Mouse (Mus musculus) kidney, postnatal 0 days (tissue): ENCODE measurements around the gene Pde4d. TPM values are rescaled to one million over a fixed set of nuclear protein-coding genes. Genes with fewer than 3 reads are reported as not detected.

ENCODE experiments used
- ATAC-seq: fragments of 200-750 bp; cut with Nextera tagmentation; replicated peaks from 2 replicates; pipeline ENCODE4 v1.8.0; 2017; ENCODE audit warnings: low read depth, moderate number of reproducible peaks, moderate TSS enrichment, moderate library complexity; ENCODE audit not compliant: low FRiP score
- DNase-seq: peaks from one replicate; pipeline ENCODE4 v3.0.0-alpha.2; 2016; ENCODE audit warnings: low spot score
- H3K27ac ChIP-seq: fragments of 300-500 bp; sonication (generic); 2 replicates; pipeline ENCODE4 v1.5.1; 2014; ENCODE audit warnings: mild to moderate bottlenecking
- H3K27me3 ChIP-seq: fragments of 300-500 bp; sonication (generic); 2 replicates; pipeline ENCODE4 v1.6.1; 2014; ENCODE audit warnings: low read length, mixed read lengths; ENCODE audit not compliant: insufficient read depth
- H3K36me3 ChIP-seq: fragments of 300-500 bp; sonication (generic); 2 replicates; pipeline ENCODE4 v1.6.1; 2014; ENCODE audit warnings: low read length, mixed read lengths; ENCODE audit not compliant: insufficient read depth
- H3K4me1 ChIP-seq: fragments of 300-500 bp; sonication (generic); replicated peaks from 2 replicates; pipeline ENCODE4 v1.6.1; 2014; ENCODE audit warnings: antibody characterized with exemption, low read length, mixed read lengths; ENCODE audit not compliant: insufficient read depth
- H3K4me2 ChIP-seq: fragments of 300-500 bp; sonication (generic); 2 replicates; pipeline ENCODE4 v1.6.1; 2014; ENCODE audit warnings: mild to moderate bottlenecking, low read length, moderate library complexity, mixed read lengths
- H3K4me3 ChIP-seq: fragments of 300-500 bp; sonication (generic); replicated peaks from 2 replicates; pipeline ENCODE4 v1.5.1; 2014; ENCODE audit warnings: low read depth, low read length
- H3K9ac ChIP-seq: fragments of 300-500 bp; sonication (generic); 2 replicates; pipeline ENCODE4 v1.6.1; 2014; ENCODE audit warnings: low read depth, low read length
- H3K9me3 ChIP-seq: fragments of 300-500 bp; sonication (generic); replicated peaks from 2 replicates; pipeline ENCODE4 v1.6.1; 2016; ENCODE audit warnings: low read length, inconsistent platforms, mixed read lengths
- CTCF ChIP-seq: IDR thresholded peaks from 2 replicates; pipeline ENCODE4 v1.5.1; 2016; ENCODE audit warnings: antibody characterized with exemption, low read depth, mild to moderate bottlenecking, moderate library complexity
- WGBS: fragments of 180-500 bp; shearing (Covaris S2); extraction: QIAGEN DNeasy Blood & Tissue Kit; methylation state at CpG from one replicate; pipeline ENCODE4 v1.1.7; 2014; 5-methylcytosine and 5-hydroxymethylcytosine counted together
- polyA plus RNA-seq: library from polyadenylated mRNA; unstranded; fragments of >200 nt; fragmentation: Nextera tagmentation; extraction: Ambion mirVana; gene quantifications from 2 replicates; pipeline ENCODE4 v1.2.1, GENCODE M21; 2015

Gene Pde4d
- polyA plus RNA-seq, 1 experiment from 2014 or later, result 7.1 TPM

DNA sequence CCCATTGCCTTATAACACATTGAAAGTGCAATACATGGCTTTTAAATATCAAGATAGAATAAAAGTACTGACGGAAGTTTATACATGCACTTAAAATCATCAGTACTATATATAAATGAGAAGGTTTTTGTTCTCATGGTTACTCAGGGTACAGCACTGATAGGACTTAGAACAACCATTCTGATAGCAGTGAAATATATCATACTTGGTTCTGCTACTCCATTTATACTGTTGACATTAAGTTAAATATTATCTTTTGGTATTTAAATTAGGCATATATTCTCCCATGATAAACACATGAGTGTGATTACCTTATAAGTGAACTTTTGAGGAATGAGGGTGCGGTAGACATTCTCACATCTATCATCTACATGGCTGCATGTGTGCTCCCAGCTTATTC, 867.9 kb downstream of the Pde4d start:
- Histone ChIP-seq H3K9ac (no peak overlapping the region), H3K27me3 (no peaks in the 10 kb centered on the region), H3K9me3 (no peaks in the 10 kb centered on the region), H3K27ac (no peak overlapping the region), H3K4me1 (no peaks in the 10 kb centered on the region), H3K4me3 (no peak overlapping the region), H3K36me3 (no peaks in the 10 kb centered on the region), H3K4me2 (no peak overlapping the region)
- DNase-seq, result no peak
- ATAC-seq, result no peak
- WGBS, result 97% methylated on average over 2 of the region's 2 CpGs
- no peak for TF ChIP-seq CTCF

DNA sequence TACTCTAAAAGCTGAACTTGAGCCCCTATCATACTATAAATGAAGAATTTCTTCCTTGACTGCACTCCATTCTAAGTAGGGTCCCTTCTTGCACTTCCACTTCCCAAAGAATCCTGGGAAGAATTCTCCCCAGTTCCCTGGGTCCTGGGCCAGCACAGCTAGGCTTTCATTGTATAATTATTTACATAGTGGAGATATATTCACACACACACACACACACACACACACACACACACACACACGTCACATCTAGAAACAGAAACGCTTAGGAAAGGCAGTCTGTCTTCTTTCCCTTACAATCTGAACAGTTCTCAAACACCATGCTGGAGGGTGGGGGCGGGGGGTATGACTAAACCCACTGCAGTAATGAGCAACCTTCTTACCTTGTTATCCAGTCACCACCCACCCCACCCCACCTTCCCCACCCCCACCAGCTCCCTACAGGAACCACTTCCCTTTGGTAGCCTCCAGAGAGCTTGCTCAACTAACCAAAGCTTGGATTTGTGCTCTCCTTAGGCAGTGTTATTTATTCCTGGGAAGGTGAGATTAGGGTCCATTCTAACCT, 868.8 kb downstream of the Pde4d start:
- Histone ChIP-seq H3K4me3 (no peak overlapping the region), H3K4me1 (no peaks in the 10 kb centered on the region), H3K9me3 (no peaks in the 10 kb centered on the region), H3K9ac (no peak overlapping the region), H3K36me3 (no peaks in the 10 kb centered on the region), H3K27me3 (no peaks in the 10 kb centered on the region), H3K27ac (no peak overlapping the region), H3K4me2 (no peak overlapping the region)
- ATAC-seq, result no peak; the same call in 1 of the 2 replicates
- no peak for DNase-seq
- 67% methylated on average over 3 of the region's 3 CpGs for WGBS
- TF ChIP-seq CTCF, result no peak

DNA sequence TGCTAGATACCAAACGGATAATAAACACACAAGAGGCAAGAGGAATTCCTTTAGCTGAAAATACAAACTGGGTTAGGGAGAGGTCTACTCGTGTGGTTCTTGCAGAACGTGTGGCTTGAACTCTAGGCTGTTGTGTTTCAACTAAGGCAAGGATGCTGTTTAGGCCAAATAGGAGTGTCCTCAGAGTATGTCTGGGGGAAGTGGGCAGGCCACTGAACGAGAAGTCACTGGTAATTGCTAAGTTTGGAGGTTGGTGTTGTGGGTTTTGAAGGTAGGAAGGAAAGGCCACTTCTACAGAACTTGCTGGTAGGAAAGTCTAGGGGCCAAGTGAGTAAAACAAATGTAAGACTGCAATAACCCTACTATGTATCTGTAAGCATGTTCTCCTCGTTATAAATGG, 876.3 kb downstream of the Pde4d start:
- ATAC-seq (no peak), DNase-seq (no peak)
- no peak overlapping the region for H3K9ac ChIP-seq
- no peak overlapping the region for H3K27ac ChIP-seq
- no peak for TF ChIP-seq CTCF
- H3K4me1 ChIP-seq, result no peaks in the 10 kb centered on the region
- H3K4me3 ChIP-seq, result no peak overlapping the region
- H3K27me3 ChIP-seq, result no peaks in the 10 kb centered on the region
- H3K36me3 ChIP-seq, result no peaks in the 10 kb centered on the region
- WGBS, result 78% methylated on average over 5 of the region's 5 CpGs
- no peaks in the 10 kb centered on the region for H3K9me3 ChIP-seq
- H3K4me2 ChIP-seq, result no peak overlapping the region

DNA sequence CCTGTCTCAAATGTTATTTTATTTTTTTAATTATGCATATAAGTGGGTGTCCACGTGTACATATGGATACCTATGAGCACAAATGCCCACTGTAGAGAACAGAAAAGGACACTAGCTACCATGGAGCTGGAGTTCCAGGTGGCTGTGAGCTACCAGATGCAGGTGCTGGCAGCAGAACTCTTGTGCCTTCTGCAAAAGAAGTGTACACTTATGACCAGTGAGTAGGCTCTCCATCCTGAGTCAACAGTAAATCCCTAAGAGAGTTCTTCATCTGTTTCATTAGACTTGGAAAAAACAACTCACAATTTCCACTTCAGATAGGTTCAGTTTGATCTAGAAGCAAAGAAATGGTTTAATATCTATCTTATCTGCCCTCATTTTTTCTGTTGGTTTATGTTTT, 881.8 kb downstream of the Pde4d start:
- Histone ChIP-seq H3K9me3 (no peaks in the 10 kb centered on the region), H3K4me3 (no peak overlapping the region), H3K4me1 (no peaks in the 10 kb centered on the region), H3K4me2 (no peak overlapping the region), H3K27me3 (no peaks in the 10 kb centered on the region), H3K36me3 (no peaks in the 10 kb centered on the region), H3K27ac (no peak overlapping the region), H3K9ac (no peak overlapping the region)
- DNase-seq (no peak), ATAC-seq (no peak)
- TF ChIP-seq CTCF, result no peak
- 66% methylated on average over 1 of the region's 1 CpGs for WGBS

DNA sequence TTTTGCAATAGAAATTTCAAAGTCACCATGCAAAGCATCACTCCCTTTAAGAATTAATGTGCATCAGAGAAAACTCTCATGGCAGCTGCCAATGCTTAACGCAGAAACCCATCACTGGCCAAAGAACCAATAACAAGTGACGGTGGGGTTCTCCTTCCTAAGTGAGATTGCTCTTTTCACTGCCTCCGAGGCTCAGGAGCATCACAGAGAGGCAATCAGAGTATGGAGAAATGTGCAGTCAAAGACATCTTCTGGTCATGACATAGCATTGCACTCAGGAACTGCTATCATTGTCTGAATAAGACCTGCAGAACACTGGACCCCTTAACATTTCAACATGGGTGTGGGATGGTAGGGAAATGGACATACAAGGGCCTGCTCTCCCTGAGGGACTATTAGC, 892.2 kb downstream of the Pde4d start:
- ATAC-seq (no peak), DNase-seq (peak; percentile 35)
- no peak overlapping the region for H3K4me3 ChIP-seq
- H3K9me3 ChIP-seq, result no peaks in the 10 kb centered on the region
- 53% methylated on average over 3 of the region's 3 CpGs for WGBS
- H3K27ac ChIP-seq, result no peak overlapping the region
- no peaks in the 10 kb centered on the region for H3K27me3 ChIP-seq
- no peak overlapping the region for H3K4me2 ChIP-seq
- H3K36me3 ChIP-seq, result no peaks in the 10 kb centered on the region
- H3K4me1 ChIP-seq, result no peaks in the 10 kb centered on the region
- no peak overlapping the region for H3K9ac ChIP-seq
- TF ChIP-seq CTCF, result peak; percentile 48; the same call in 1 of the 2 replicates

DNA sequence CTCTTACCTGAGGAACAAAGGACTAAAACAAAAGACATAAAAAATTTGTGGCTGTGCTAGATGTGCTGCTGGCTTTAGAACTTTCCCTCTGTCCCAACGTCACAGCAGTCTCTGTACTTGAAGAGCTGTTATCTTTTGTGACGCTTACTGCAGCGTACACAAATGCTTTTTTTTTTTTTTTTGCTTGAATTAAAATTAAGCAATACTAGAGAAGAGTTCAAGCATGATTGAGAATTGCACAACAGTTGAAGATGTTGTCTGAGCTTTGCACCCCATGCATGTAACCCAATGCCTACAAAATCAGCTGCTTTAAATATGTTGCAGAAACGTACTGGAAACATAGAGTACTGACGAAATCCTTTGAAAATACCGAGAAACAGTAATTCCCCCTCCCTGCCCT, 892.7 kb downstream of the Pde4d start:
- DNase-seq (no peak), ATAC-seq (no peak)
- Histone ChIP-seq H3K27me3 (no peaks in the 10 kb centered on the region), H3K9me3 (no peaks in the 10 kb centered on the region), H3K4me2 (no peak overlapping the region), H3K36me3 (no peaks in the 10 kb centered on the region), H3K4me1 (no peaks in the 10 kb centered on the region), H3K4me3 (no peak overlapping the region), H3K9ac (no peak overlapping the region), H3K27ac (no peak overlapping the region)
- 41% methylated on average over 6 of the region's 6 CpGs for WGBS
- TF ChIP-seq CTCF, result no peak

DNA sequence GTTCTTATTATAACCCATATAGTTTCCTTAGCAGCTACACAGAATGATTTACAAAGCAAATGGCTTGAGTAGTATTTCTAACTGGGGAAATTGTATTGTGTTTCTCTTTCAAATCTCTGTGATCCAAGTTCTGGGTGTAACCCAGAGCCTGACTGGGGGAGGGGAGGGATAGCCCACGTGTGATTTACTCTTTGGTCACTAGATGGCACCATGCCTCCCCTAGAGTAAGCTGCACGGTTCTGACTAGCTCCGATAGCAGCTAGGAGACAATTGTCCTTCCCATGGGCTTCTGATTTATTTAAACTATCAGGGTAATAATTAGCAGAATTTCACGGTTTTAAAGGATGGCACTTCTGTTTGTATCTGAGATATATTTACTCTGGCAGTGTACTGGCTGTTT, 893.8 kb downstream of the Pde4d start:
- Histone ChIP-seq H3K9ac (no peak overlapping the region), H3K9me3 (no peaks in the 10 kb centered on the region), H3K4me1 (no peaks in the 10 kb centered on the region), H3K27ac (no peak overlapping the region), H3K27me3 (no peaks in the 10 kb centered on the region), H3K4me3 (no peak overlapping the region), H3K4me2 (no peak overlapping the region), H3K36me3 (no peaks in the 10 kb centered on the region)
- DNase-seq (peak; percentile 91), ATAC-seq (peak; percentile 84)
- TF ChIP-seq CTCF, result peak; percentile 89
- 2% methylated on average over 4 of the region's 4 CpGs for WGBS
